Mouse (Mus musculus) macrophage (primary cell): Measurements from ENCODE around the gene Dcun1d2. TPM values are rescaled to one million over a fixed set of nuclear protein-coding genes. Genes with fewer than 3 reads are reported as not detected.

ENCODE experiments used
- polyA plus RNA-seq: library from polyadenylated mRNA; stranded (reverse); fragments of 250-400 nt; gene quantifications from 3 replicates; pipeline ENCODE4 v1.2.4, GENCODE M21; 2018; ENCODE audit warnings: inconsistent platforms

The Dcun1d2 gene
- polyA plus RNA-seq, 1 experiment from 2014 or later, result 18.5 TPM

Other genes with a start within 250 kb of the Dcun1d2 start
- not detected in 3 replicates for gene Proz, start 227.2 kb downstream of the Dcun1d2 start, polyA plus RNA-seq
- 10.7 to 16.7 TPM (median 13.2 TPM) in 3 replicates for gene Pcid2, start 182.7 kb downstream of the Dcun1d2 start, polyA plus RNA-seq
- gene Cul4a, start 182.5 kb downstream of the Dcun1d2 start, polyA plus RNA-seq, result 36.8 to 51.4 TPM (median 43.9 TPM) in 3 replicates
- gene Lamp1, start 129.0 kb downstream of the Dcun1d2 start, polyA plus RNA-seq, result 2,068 to 3,979 TPM (median 3,748 TPM) in 3 replicates
- 0.34 to 2.2 TPM in 2 of 3 replicates, not detected in the other for gene Grtp1, start 87.5 kb downstream of the Dcun1d2 start, polyA plus RNA-seq
- 0.04 TPM in 1 of 3 replicates, not detected in the others for gene Adprhl1, start 34.0 kb downstream of the Dcun1d2 start, polyA plus RNA-seq
- 14.2 to 17.3 TPM (median 16.8 TPM) in 3 replicates for gene Tmco3, start 59 bp upstream of the Dcun1d2 start, polyA plus RNA-seq
- gene Tfdp1, start 50.6 kb upstream of the Dcun1d2 start, polyA plus RNA-seq, result 30.2 to 74.7 TPM (median 31.2 TPM) in 3 replicates
- gene Atp4b, start 108.7 kb upstream of the Dcun1d2 start, polyA plus RNA-seq, result not detected in 3 replicates
- not detected in 3 replicates for gene Grk1, start 117.0 kb upstream of the Dcun1d2 start, polyA plus RNA-seq
- not detected in 3 replicates for gene Tmem255b, start 147.1 kb upstream of the Dcun1d2 start, polyA plus RNA-seq
- gene Gas6, start 206.4 kb upstream of the Dcun1d2 start, polyA plus RNA-seq, result 596 to 877 TPM (median 653 TPM) in 3 replicates